Mouse (Mus musculus) embryonic facial prominence, embryonic 10.5 days (tissue): ENCODE measurements around the gene N4bp2. TPM values are rescaled to one million over a fixed set of nuclear protein-coding genes. Genes with fewer than 3 reads are reported as not detected.

Source experiments
- DNase-seq: peaks from one replicate; pipeline ENCODE4 v3.0.0-alpha.2; 2017; ENCODE audit warnings: low spot score
- H3K27ac ChIP-seq: fragments of 300-500 bp; sonication (generic); replicated peaks from 2 replicates; pipeline ENCODE4 v1.5.1; 2016; ENCODE audit warnings: mild to moderate bottlenecking
- H3K27me3 ChIP-seq: fragments of 300-500 bp; sonication (generic); replicated peaks from 2 replicates; pipeline ENCODE4 v1.6.1; 2016; ENCODE audit warnings: low read depth, mild to moderate bottlenecking; ENCODE audit not compliant: poor library complexity, severe bottlenecking
- H3K36me3 ChIP-seq: fragments of 300-500 bp; sonication (generic); replicated peaks from 2 replicates; pipeline ENCODE4 v1.6.1; 2016; ENCODE audit warnings: mild to moderate bottlenecking, moderate library complexity
- H3K4me1 ChIP-seq: fragments of 300-500 bp; sonication (generic); 2 replicates; pipeline ENCODE4 v1.6.1; 2016
- H3K4me3 ChIP-seq: fragments of 300-500 bp; sonication (generic); 2 replicates; pipeline ENCODE4 v1.5.1; 2016; ENCODE audit warnings: mild to moderate bottlenecking, moderate library complexity
- H3K9me3 ChIP-seq: fragments of 300-500 bp; sonication (generic); 2 replicates; pipeline ENCODE4 v1.6.1; 2016; ENCODE audit warnings: mild to moderate bottlenecking
- WGBS: fragments of 180-500 bp; shearing (Covaris S2); methylation state at CpG from one replicate; pipeline ENCODE4 v1.1.7; 2016; 5-methylcytosine and 5-hydroxymethylcytosine counted together
- polyA plus RNA-seq: library from polyadenylated mRNA; unstranded; fragments of >200 nt; fragmentation: Nextera tagmentation; extraction: Ambion mirVana; gene quantifications from 2 replicates; pipeline ENCODE4 v1.2.1, GENCODE M21; 2016

Gene N4bp2
- polyA plus RNA-seq, 1 experiment from 2014 or later, result 37.5 TPM

DNA sequence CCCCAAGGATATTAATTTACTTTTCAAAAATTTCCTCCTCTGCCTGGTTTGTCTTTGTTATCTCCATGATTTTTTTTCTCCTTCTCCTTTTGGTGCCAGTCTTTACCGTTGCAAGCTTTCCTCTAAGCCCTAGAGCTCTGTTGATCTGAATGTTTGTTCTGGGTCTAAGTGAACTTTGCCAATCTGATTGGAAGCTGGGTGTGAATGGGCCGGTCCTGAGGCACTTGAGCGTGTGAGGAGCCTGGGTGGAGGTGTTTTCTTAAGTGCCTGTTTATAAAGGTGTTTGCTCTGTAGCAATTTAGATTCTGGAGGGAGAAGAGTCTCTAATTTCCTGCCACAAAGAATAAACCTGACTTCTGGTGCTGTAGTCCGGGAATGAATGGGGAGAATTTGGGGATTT lies 11.3 kb upstream of the N4bp2 start:
- Histone ChIP-seq H3K9me3 (no peaks in the 10 kb centered on the region), H3K27ac (no peak overlapping the region), H3K27me3 (no peaks in the 10 kb centered on the region), H3K4me1 (peaks cover 7% of the 10 kb centered on the region), H3K4me3 (no peak overlapping the region), H3K36me3 (no peaks in the 10 kb centered on the region)
- 56% methylated on average over 4 of the region's 4 CpGs for WGBS
- DNase-seq, result no peak

DNA sequence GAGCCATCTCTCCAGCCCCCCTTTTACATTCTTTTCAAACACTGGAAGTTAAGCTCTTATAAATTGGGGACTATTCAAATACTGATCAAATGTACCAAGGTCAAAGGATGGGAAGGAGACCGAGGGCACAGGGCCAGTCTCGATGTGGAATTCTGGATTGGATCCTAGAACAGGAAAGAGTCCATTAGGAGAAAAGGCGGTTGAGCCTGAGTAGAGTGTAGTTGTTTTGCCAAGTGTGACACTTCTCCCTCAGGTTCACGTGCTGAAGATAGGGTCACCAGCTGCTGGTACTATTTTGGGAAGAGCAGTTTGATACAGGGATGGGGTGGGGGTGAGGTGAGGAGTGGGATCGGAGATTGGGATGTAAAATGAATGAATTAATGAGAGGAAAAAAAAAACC lies 7.5 kb upstream of the N4bp2 start:
- H3K4me1 ChIP-seq, result no peaks in the 10 kb centered on the region
- H3K27me3 ChIP-seq, result no peaks in the 10 kb centered on the region
- H3K9me3 ChIP-seq, result no peaks in the 10 kb centered on the region
- no peak overlapping the region for H3K4me3 ChIP-seq
- WGBS, result 90% methylated on average over 5 of the region's 5 CpGs
- H3K36me3 ChIP-seq, result peaks cover 3% of the 10 kb centered on the region; the same call in 1 of the 2 replicates
- no peak overlapping the region for H3K27ac ChIP-seq
- DNase-seq, result no peak

DNA sequence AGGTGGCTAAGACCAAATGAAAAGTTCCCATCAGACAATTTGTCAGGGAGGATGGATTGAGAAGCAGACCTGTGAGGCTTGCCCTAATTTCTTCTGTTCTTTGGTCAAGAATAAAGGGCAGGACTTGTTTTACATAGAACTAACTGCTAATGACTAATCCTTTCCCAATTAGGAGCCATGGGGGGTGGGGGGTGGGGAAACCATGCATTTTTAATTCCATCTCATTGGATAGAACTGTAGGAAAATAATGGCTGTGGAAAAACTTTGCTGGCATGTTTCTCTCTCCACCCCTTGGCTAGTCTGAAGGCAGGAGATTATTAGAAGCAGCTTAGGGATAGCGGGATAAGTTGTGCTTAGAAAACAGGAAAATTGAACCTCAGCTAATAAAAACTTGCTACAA lies 6.2 kb upstream of the N4bp2 start:
- DNase-seq, result no peak
- H3K4me3 ChIP-seq, result no peak overlapping the region
- no peak overlapping the region for H3K27ac ChIP-seq
- H3K36me3 ChIP-seq, result peaks cover 3% of the 10 kb centered on the region; the same call in 1 of the 2 replicates
- no peaks in the 10 kb centered on the region for H3K9me3 ChIP-seq
- H3K27me3 ChIP-seq, result no peaks in the 10 kb centered on the region
- peaks cover 4% of the 10 kb centered on the region; the same call in 1 of the 2 replicates for H3K4me1 ChIP-seq
- 88% methylated on average over 1 of the region's 1 CpGs for WGBS

- H3K27ac ChIP-seq, result no peak overlapping the region
- H3K9me3 ChIP-seq, result no peaks in the 10 kb centered on the region
- no peak overlapping the region for H3K4me3 ChIP-seq
- H3K36me3 ChIP-seq, result peaks cover 3% of the 10 kb centered on the region; the same call in 1 of the 2 replicates
- 90% methylated on average over 4 of the region's 4 CpGs for WGBS
- no peak for DNase-seq
- H3K27me3 ChIP-seq, result no peaks in the 10 kb centered on the region
- H3K4me1 ChIP-seq, result peaks cover 4% of the 10 kb centered on the region; the same call in 1 of the 2 replicates
These were observed 3.3 kb upstream of the N4bp2 start for GRCm38 (mm10) chr5:65760041-65760440.

DNA sequence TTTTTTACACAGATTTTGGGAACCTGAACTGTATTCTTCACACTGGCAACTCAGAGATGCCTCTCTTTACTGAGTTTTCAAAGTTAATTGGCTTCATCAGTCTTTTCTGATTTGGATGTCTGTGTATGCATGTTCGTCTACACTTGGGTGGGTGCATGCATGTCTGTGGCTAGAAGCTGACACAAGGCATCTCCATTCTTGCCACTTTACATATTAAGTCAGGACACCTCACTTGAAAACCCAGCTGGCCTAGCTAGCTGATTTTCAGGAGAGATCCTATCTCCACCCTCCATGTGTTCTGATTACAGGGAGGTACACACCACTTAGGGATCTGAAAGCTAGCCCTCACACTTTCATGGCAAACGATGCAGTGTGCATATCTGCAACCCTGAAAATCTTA lies 2.7 kb upstream of the N4bp2 start:
- no peak for DNase-seq

GRCm38 (mm10) chr5:65761020-65761419 lies 2.3 kb upstream of the N4bp2 start:
- H3K4me3 ChIP-seq, result no peak overlapping the region
- DNase-seq, result no peak
- H3K9me3 ChIP-seq, result no peaks in the 10 kb centered on the region
- H3K27ac ChIP-seq, result no peak overlapping the region
- H3K4me1 ChIP-seq, result peaks cover 11% of the 10 kb centered on the region
- no peaks in the 10 kb centered on the region for H3K27me3 ChIP-seq
- WGBS, result 80% methylated on average over 5 of the region's 5 CpGs
- H3K36me3 ChIP-seq, result peaks cover 3% of the 10 kb centered on the region; the same call in 1 of the 2 replicates

More for the DNA sequence above, 2.7 kb upstream of the N4bp2 start:
- WGBS, result 89% methylated on average over 2 of the region's 2 CpGs
- Histone ChIP-seq H3K27me3 (no peaks in the 10 kb centered on the region), H3K4me3 (no peak overlapping the region), H3K4me1 (peaks cover 9% of the 10 kb centered on the region), H3K27ac (no peak overlapping the region), H3K36me3 (peaks cover 3% of the 10 kb centered on the region; the same call in 1 of the 2 replicates), H3K9me3 (no peaks in the 10 kb centered on the region)

DNA sequence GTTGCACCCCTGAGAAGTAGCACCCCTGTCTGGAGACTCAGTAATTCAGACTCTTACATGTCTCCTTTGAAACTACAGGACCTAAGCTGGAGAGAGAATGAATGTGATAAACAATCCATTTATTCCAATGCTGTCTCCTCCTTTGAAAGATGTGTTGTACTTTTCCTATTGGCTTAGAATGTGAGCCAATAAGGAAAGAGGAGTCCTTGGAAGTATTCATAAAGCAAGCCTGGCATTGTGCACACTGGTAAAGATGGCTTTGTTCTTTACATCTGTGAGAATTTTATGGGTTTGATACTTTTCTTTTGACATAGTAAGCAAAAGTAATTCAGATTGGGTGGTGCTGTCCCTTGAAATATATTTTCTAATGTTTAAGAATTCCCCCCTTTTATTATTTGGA lies 1.4 kb upstream of the N4bp2 start:
- H3K27me3 ChIP-seq, result no peaks in the 10 kb centered on the region
- H3K27ac ChIP-seq, result peak overlapping the region; percentile 99
- no peaks in the 10 kb centered on the region for H3K9me3 ChIP-seq
- no peak for DNase-seq
- peaks cover 3% of the 10 kb centered on the region; the same call in 1 of the 2 replicates for H3K36me3 ChIP-seq
- H3K4me1 ChIP-seq, result peaks cover 11% of the 10 kb centered on the region
- peak overlapping the region; percentile 83 for H3K4me3 ChIP-seq

GRCm38 (mm10) chr5:65762686-65763085 lies 635 bp upstream of the N4bp2 start:
- WGBS, result 3% methylated on average over 3 of the region's 3 CpGs
- H3K27ac ChIP-seq, result peak overlapping the region; percentile 99
- peak overlapping the region; percentile 83 for H3K4me3 ChIP-seq
- H3K27me3 ChIP-seq, result no peaks in the 10 kb centered on the region
- H3K9me3 ChIP-seq, result no peaks in the 10 kb centered on the region
- DNase-seq, result no peak
- H3K4me1 ChIP-seq, result peaks cover 11% of the 10 kb centered on the region
- peaks cover 8% of the 10 kb centered on the region for H3K36me3 ChIP-seq

DNA sequence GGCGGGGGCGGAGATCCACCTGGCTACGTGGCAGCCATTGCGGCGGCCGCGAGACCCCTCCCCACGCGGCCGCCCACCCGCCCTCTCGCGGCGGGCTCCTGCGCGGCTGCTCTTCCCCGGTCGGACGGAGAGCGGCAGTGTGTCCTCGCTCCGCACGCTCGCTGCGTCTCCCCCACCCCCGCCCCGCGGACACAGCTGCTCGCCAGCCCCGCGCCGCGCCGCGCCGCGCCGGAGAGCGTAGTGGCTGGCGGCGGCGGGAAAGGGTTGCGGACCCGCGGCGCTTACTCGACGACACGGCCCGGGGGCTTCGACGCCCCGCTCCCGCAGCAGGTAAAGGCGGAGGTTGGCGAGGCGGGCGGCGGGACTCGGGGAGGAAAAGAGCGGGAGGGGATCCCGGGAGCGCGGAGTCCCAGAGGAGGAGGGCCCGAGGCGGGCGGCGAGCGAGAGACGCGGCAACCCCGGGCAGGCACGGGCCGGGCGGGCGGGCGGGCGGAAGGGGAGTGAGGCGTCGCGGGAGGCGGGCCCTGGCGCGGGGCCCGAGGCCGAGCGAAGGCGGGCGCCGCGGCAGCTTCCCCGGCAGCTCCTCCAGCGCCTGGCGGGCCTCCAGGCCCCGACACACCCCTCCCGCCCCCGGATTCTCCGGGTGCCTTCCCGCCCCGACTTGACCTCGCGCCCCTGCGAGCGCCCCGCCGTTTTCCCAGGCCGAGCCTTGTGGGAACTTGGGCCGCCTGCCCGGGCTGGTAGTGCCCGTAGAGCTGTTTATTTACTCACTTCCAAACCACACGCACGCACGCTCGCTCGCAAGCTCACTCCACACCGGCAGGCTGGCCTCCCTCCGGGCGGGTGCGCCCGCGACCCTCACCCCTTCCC lies 830 bp downstream of the N4bp2 start:
- H3K4me3 ChIP-seq, result peak overlapping the region; percentile 83
- H3K9me3 ChIP-seq, result no peaks in the 10 kb centered on the region
- no peaks in the 10 kb centered on the region for H3K27me3 ChIP-seq
- H3K36me3 ChIP-seq, result peaks cover 16% of the 10 kb centered on the region
- peak overlapping the region; percentile 99 for H3K27ac ChIP-seq
- peaks cover 11% of the 10 kb centered on the region for H3K4me1 ChIP-seq
- WGBS, result under 1% methylated on average over 120 of the region's 121 CpGs
- peak; percentile 90 for DNase-seq

DNA sequence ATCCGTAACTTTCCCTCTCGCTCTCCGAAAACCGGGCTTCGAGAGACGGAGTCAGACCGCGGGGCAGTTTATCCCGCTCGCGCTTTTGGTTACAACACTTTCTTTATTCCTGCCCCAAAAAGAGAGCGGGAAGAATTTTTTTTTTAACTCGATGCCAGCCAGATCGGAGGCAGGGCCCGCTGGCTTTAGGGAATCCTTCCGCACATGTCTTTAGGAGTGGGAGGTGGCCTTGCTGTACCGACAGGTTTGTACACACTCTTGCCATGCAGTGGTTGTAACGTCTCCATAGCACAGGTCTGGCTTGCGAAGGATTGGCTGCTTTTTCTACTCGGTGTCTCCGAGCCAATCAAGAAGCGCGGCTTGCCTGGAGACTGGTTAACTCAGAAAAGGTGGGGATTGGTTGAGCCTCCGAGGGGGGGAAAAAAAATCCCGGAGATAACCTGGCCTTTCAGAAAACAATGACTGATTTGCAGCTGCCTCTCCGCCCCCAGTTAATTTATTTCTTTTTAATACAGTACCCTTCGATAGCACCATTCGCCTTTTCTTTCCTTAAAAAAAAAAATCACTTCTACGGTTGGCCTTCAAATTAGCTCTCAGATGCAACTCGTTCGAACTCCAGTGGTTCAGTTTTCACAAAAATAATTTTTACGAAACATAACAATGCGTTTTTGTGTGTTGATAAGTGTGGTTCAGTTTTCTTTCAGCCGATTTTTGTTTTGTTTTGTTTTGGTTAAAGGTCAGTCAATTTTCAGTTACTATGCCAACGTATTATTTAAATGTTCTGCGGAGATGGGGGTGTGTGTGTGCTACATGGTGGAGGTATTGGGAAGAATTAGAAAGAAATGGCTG lies 1.7 kb downstream of the N4bp2 start:
- peaks cover 11% of the 10 kb centered on the region for H3K4me1 ChIP-seq
- no peaks in the 10 kb centered on the region for H3K9me3 ChIP-seq
- peaks cover 15% of the 10 kb centered on the region for H3K36me3 ChIP-seq
- 8% methylated on average over 36 of the region's 36 CpGs for WGBS
- peak overlapping the region; percentile 83 for H3K4me3 ChIP-seq
- peak overlapping the region; percentile 99 for H3K27ac ChIP-seq
- no peaks in the 10 kb centered on the region for H3K27me3 ChIP-seq
- DNase-seq, result peak; percentile 91

DNA sequence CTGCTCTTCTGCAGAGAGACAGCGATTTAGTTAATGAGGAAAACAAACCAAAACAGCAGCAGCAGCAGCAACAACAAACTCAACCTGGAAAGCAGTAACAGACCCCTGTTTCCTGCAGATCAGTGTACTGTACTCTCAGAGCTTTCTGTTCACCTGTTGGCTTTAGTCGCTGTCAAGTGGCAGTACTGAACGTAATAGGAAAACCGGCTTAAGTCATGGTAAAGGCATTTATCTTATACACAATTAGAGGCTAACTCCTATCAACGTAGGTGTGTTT lies 2.3 kb downstream of the N4bp2 start:
- 73% methylated on average over 5 of the region's 5 CpGs for WGBS
- Histone ChIP-seq H3K4me1 (peaks cover 11% of the 10 kb centered on the region), H3K27ac (peak overlapping the region; percentile 30; the same call in 1 of the 2 replicates)

GRCm38 (mm10) chr5:65768007-65768406 lies 4.7 kb downstream of the N4bp2 start:
- 89% methylated on average over 5 of the region's 5 CpGs for WGBS
- Histone ChIP-seq H3K4me1 (peaks cover 6% of the 10 kb centered on the region), H3K4me3 (no peak overlapping the region), H3K27ac (no peak overlapping the region), H3K27me3 (no peaks in the 10 kb centered on the region), H3K36me3 (peaks cover 29% of the 10 kb centered on the region), H3K9me3 (no peaks in the 10 kb centered on the region)
- DNase-seq, result no peak

More for the DNA sequence above, 2.3 kb downstream of the N4bp2 start:
- Histone ChIP-seq H3K9me3 (no peaks in the 10 kb centered on the region), H3K36me3 (peaks cover 13% of the 10 kb centered on the region), H3K4me3 (peak overlapping the region; percentile 83), H3K27me3 (no peaks in the 10 kb centered on the region)
- no peak for DNase-seq
